Comparison of ENCODE assay signal across 15 mouse cellular contexts in the genomic region with DNA sequence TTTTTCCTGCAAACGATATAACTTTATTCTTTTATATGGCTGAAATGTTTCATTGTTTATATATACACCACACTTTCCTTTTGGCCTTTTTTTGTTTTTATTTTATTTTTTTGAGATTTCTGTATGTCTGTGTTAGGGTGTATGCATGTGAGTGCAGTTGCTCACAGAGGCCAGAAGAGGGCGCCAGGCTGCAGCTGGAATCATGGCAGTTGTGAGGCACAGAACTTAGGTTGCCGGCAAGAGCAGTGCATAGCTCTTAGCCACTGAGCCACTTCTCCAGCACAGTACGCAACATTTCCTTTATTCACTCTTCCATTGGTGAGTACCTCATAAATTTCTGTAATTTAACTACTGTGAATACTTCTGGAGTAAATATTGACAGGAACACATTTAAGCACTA.
DNase-seq lines count a peak whose midpoint lies in the region; ATAC-seq and TF ChIP-seq lines count a peak whose summit lies in the region.
"Had no signal": no experiment of that assay in that cellular context is flagged by ENCODE, and none has a peak within 500 bp of the region (broad histone marks: within the 10 kb centered on the region; RNA-seq: fewer than 3 reads in every experiment).

No protein-coding gene starts in this region.

- H3K27me3 ChIP-seq in heart, adult 2 months (ENCODE audit: control insufficient read depth, insufficient read depth, low read length): no peaks in the 10 kb centered on the region
- H3K27me3 ChIP-seq in lung, postnatal 0 days (replicated peaks; ENCODE audit: insufficient read depth, low read length): no peaks in the 10 kb centered on the region
- H3K27me3 ChIP-seq in stomach, postnatal 0 days (ENCODE audit: control insufficient read depth, insufficient read depth, low read length): no peaks in the 10 kb centered on the region
- no peaks in the 10 kb centered on the region for H3K27me3 ChIP-seq in hindbrain, embryonic 12.5 days
- H3K27me3 ChIP-seq: heart, embryonic 12.5 days; neural tube, embryonic 13.5 days had no signal

- H3K9ac ChIP-seq in heart, adult 2 months (ENCODE audit: low read depth, low read length): no peak overlapping the region
- no peak overlapping the region for H3K9ac ChIP-seq in lung, postnatal 0 days (replicated peaks; ENCODE audit: low read depth)
- H3K9ac ChIP-seq in stomach, postnatal 0 days (ENCODE audit: low read length): no peak overlapping the region
- H3K9ac ChIP-seq in hindbrain, embryonic 12.5 days: no peak overlapping the region
- H3K9ac ChIP-seq: heart, embryonic 12.5 days; neural tube, embryonic 13.5 days had no signal

- intact Hi-C loops in heart, adult 2 months (cut with DNase I): no loop called here

- no peak for DNase-seq in heart, adult 2 months
- no peak for DNase-seq in heart, adult 9 months (ENCODE audit: low spot score in 2 of 2)
- no peak for DNase-seq in lung, postnatal 0 days (ENCODE audit: low spot score)
- DNase-seq in lung, postnatal 25 days (ENCODE audit: low spot score): no peak
- DNase-seq in stomach, postnatal 0 days (ENCODE audit: low spot score): no peak
- DNase-seq in thymus, postnatal 14 days: no peak
- DNase-seq: adrenal gland, postnatal 25 days; cerebellum, adult 2 months; midbrain, embryonic 14.5 days; retina, postnatal 1 day; thymus, adult 18-20 months had no signal

- no peaks in the 10 kb centered on the region for H3K9me3 ChIP-seq in lung, postnatal 0 days (ENCODE audit: low read length)
- no peaks in the 10 kb centered on the region for H3K9me3 ChIP-seq in stomach, postnatal 0 days (ENCODE audit: control insufficient read depth, low read length)
- peaks cover 4% of the 10 kb centered on the region; the same call in 1 of the 2 replicates for H3K9me3 ChIP-seq in hindbrain, embryonic 12.5 days (replicated peaks)
- H3K9me3 ChIP-seq: heart, embryonic 12.5 days had no signal

- TF ChIP-seq CTCF in heart, adult 2 months (IDR thresholded peaks at IDR 0.05): peak; percentile 33
- TF ChIP-seq CTCF in lung, postnatal 0 days (IDR thresholded peaks at IDR 0.05): peak; percentile 53
- TF ChIP-seq CTCF in bone marrow, adult 2 months (IDR thresholded peaks at IDR 0.05; ENCODE audit: control insufficient read depth, insufficient read depth, low read length): peak; percentile 37; the same call in 1 of the 2 replicates
- peak; percentile 62 for TF ChIP-seq CTCF in stomach, postnatal 0 days (IDR thresholded peaks at IDR 0.05; ENCODE audit: low read depth)

- 90% methylated on average over 4 of the region's 4 CpGs for WGBS in heart, adult 2 months
- WGBS in lung, postnatal 0 days: 95% methylated on average over 4 of the region's 4 CpGs
- WGBS in bone marrow, adult 2 months: 87% methylated on average over 4 of the region's 4 CpGs
- WGBS in stomach, postnatal 0 days: 91% methylated on average over 4 of the region's 4 CpGs
- WGBS in hindbrain, embryonic 12.5 days: 93% methylated on average over 4 of the region's 4 CpGs

- no peak overlapping the region for H3K4me2 ChIP-seq in lung, postnatal 0 days (replicated peaks; ENCODE audit: low read depth, low read length)
- H3K4me2 ChIP-seq in stomach, postnatal 0 days (replicated peaks; ENCODE audit: low read depth): no peak overlapping the region
- no peak overlapping the region for H3K4me2 ChIP-seq in hindbrain, embryonic 12.5 days (replicated peaks)
- H3K4me2 ChIP-seq: heart, embryonic 12.5 days; neural tube, embryonic 13.5 days had no signal

- H3K4me1 ChIP-seq in heart, adult 2 months (ENCODE audit: control insufficient read depth, insufficient read depth, low read length): peaks cover 5% of the 10 kb centered on the region
- no peaks in the 10 kb centered on the region for H3K4me1 ChIP-seq in lung, postnatal 0 days (ENCODE audit: insufficient read depth, low read depth, low read length)
- peaks cover 2% of the 10 kb centered on the region for H3K4me1 ChIP-seq in bone marrow, adult 2 months (ENCODE audit: control insufficient read depth, insufficient read depth, low read length)
- no peaks in the 10 kb centered on the region for H3K4me1 ChIP-seq in stomach, postnatal 0 days (replicated peaks; ENCODE audit: control insufficient read depth, insufficient read depth)
- no peaks in the 10 kb centered on the region for H3K4me1 ChIP-seq in hindbrain, embryonic 12.5 days

- no peak for TF ChIP-seq POLR2A in heart, adult 2 months (IDR thresholded peaks at IDR 0.05; ENCODE audit: insufficient read depth, low read depth, low read length)
- no peak for TF ChIP-seq POLR2A in bone marrow, adult 2 months (IDR thresholded peaks at IDR 0.05; ENCODE audit: borderline replicate concordance, control insufficient read depth, low read depth, low read length)

- H3K79me2 ChIP-seq in heart, adult 2 months (replicated peaks; ENCODE audit: control insufficient read depth, insufficient read depth, low read length): no peaks in the 10 kb centered on the region

- H3K27ac ChIP-seq in heart, adult 2 months: no peak overlapping the region
- no peak overlapping the region for H3K27ac ChIP-seq in lung, postnatal 0 days (ENCODE audit: low read length)
- no peak overlapping the region for H3K27ac ChIP-seq in bone marrow, adult 2 months (ENCODE audit: control insufficient read depth, insufficient read depth, low read depth, low read length, poor library complexity)
- no peak overlapping the region for H3K27ac ChIP-seq in stomach, postnatal 0 days (replicated peaks)
- H3K27ac ChIP-seq in hindbrain, embryonic 12.5 days: no peak overlapping the region
- H3K27ac ChIP-seq: neural tube, embryonic 13.5 days had no signal

- no peaks in the 10 kb centered on the region for H3K36me3 ChIP-seq in heart, adult 2 months (ENCODE audit: control insufficient read depth, insufficient read depth, low read length)
- no peaks in the 10 kb centered on the region for H3K36me3 ChIP-seq in lung, postnatal 0 days (ENCODE audit: insufficient read depth, low read length)
- H3K36me3 ChIP-seq in stomach, postnatal 0 days (ENCODE audit: control insufficient read depth, insufficient read depth, low read length): no peaks in the 10 kb centered on the region
- H3K36me3 ChIP-seq in hindbrain, embryonic 12.5 days: peaks cover 12% of the 10 kb centered on the region; the same call in 1 of the 2 replicates

- no peak for TF ChIP-seq EP300 in heart, adult 2 months (IDR thresholded peaks at IDR 0.05; ENCODE audit: insufficient read depth, low read depth, low read length)
- no peak for TF ChIP-seq EP300 in lung, postnatal 0 days (IDR thresholded peaks at IDR 0.05)
- no peak for TF ChIP-seq EP300 in stomach, postnatal 0 days (optimal IDR thresholded peaks at IDR 0.05)

- ATAC-seq in lung, postnatal 0 days: no peak
- ATAC-seq in stomach, postnatal 0 days (ENCODE audit: low FRiP score, low TSS enrichment): no peak
- no peak for ATAC-seq in hindbrain, embryonic 12.5 days (ENCODE audit: low FRiP score)

- H3K4me3 ChIP-seq in heart, adult 2 months: no peak overlapping the region
- no peak overlapping the region for H3K4me3 ChIP-seq in lung, postnatal 0 days (ENCODE audit: low read depth, low read length)
- H3K4me3 ChIP-seq in bone marrow, adult 2 months (replicated peaks; ENCODE audit: control insufficient read depth, low read depth, low read length): no peak overlapping the region
- H3K4me3 ChIP-seq in stomach, postnatal 0 days (ENCODE audit: low read depth, low read length): no peak overlapping the region
- H3K4me3 ChIP-seq in hindbrain, embryonic 12.5 days: no peak overlapping the region
- H3K4me3 ChIP-seq: heart, embryonic 12.5 days; neural tube, embryonic 13.5 days had no signal
